Mouse (Mus musculus) liver, adult 2 months (tissue): Measurements from ENCODE around the gene Zc3h7b.

ENCODE experiments used
- CTCF ChIP-seq: fragments of 200-500 bp; IDR thresholded peaks from 2 replicates; pipeline ENCODE4 v1.5.1; 2011; ENCODE audit warnings: low read depth, low read length, control low read depth
- POLR2A ChIP-seq: fragments of 200-500 bp; IDR thresholded peaks from 2 replicates; pipeline ENCODE4 v1.6.1; 2011; ENCODE audit warnings: low read length, control low read depth; ENCODE audit not compliant: insufficient read depth; ENCODE audit errors: extremely low read depth

GRCm38 (mm10) chr15:81772431-81773120 is 27.7 kb downstream of the Zc3h7b start:
- TF ChIP-seq CTCF (no peak), POLR2A (no peak)
